Comparison of ENCODE assay signal across 16 mouse cellular contexts in genomic region chr14:23710954-23711353, GRCm38 (mm10).
DNase-seq lines count a peak whose midpoint lies in the region; ATAC-seq and TF ChIP-seq lines count a peak whose summit lies in the region.
"Had no signal": no experiment of that assay in that cellular context is flagged by ENCODE, and none has a peak within 500 bp of the region (broad histone marks: within the 10 kb centered on the region; RNA-seq: fewer than 3 reads in every experiment).

No protein-coding gene starts in this region.

- no peak overlapping the region for H3K9ac ChIP-seq in hindbrain, embryonic 13.5 days
- no peak overlapping the region for H3K9ac ChIP-seq in hindbrain, postnatal 0 days (replicated peaks; ENCODE audit: low read length)
- H3K9ac ChIP-seq in neural tube, embryonic 14.5 days (replicated peaks; ENCODE audit: low read depth, low read length), result no peak overlapping the region
- H3K9ac ChIP-seq: kidney, embryonic 15.5 days; liver, embryonic 14.5 days had no signal

- no peaks in the 10 kb centered on the region for H3K27me3 ChIP-seq in hindbrain, embryonic 13.5 days
- H3K27me3 ChIP-seq in hindbrain, embryonic 10.5 days (ENCODE audit: insufficient read depth, poor library complexity, severe bottlenecking), result no peaks in the 10 kb centered on the region
- no peaks in the 10 kb centered on the region for H3K27me3 ChIP-seq in hindbrain, postnatal 0 days (ENCODE audit: insufficient read depth, low read length)
- H3K27me3 ChIP-seq in neural tube, embryonic 14.5 days (ENCODE audit: control insufficient read depth, insufficient read depth, low read length), result no peaks in the 10 kb centered on the region
- H3K27me3 ChIP-seq: kidney, embryonic 15.5 days had no signal

- H3K4me2 ChIP-seq in hindbrain, embryonic 13.5 days, result no peak overlapping the region
- no peak overlapping the region for H3K4me2 ChIP-seq in hindbrain, postnatal 0 days (ENCODE audit: low read depth, low read length)
- no peak overlapping the region for H3K4me2 ChIP-seq in neural tube, embryonic 14.5 days (ENCODE audit: low read depth, low read length)
- H3K4me2 ChIP-seq: heart, embryonic 11.5 days; kidney, embryonic 15.5 days had no signal

- TF ChIP-seq CTCF in hindbrain, postnatal 0 days (IDR thresholded peaks at IDR 0.05; ENCODE audit: low read depth), result no peak

- no peaks in the 10 kb centered on the region for H3K9me3 ChIP-seq in hindbrain, embryonic 13.5 days
- H3K9me3 ChIP-seq in hindbrain, embryonic 10.5 days, result no peaks in the 10 kb centered on the region
- H3K9me3 ChIP-seq in hindbrain, postnatal 0 days (ENCODE audit: low read length), result no peaks in the 10 kb centered on the region
- no peaks in the 10 kb centered on the region for H3K9me3 ChIP-seq in neural tube, embryonic 14.5 days (ENCODE audit: control insufficient read depth, low read length)
- H3K9me3 ChIP-seq: kidney, embryonic 15.5 days had no signal

- no peak for ATAC-seq in hindbrain, embryonic 13.5 days (ENCODE audit: low FRiP score)
- ATAC-seq in hindbrain, postnatal 0 days, result peak; percentile 41; the same call in 1 of the 2 replicates
- peak; percentile 68; the same call in 1 of the 2 replicates for ATAC-seq in neural tube, embryonic 14.5 days (ENCODE audit: low read depth)

- peak overlapping the region; percentile 49 for H3K27ac ChIP-seq in hindbrain, embryonic 13.5 days
- H3K27ac ChIP-seq in hindbrain, embryonic 10.5 days, result no peak overlapping the region
- H3K27ac ChIP-seq in hindbrain, postnatal 0 days, result 0 out of 2 replicates have a peak overlapping the region, but pooled peaks have one; percentile 6
- H3K27ac ChIP-seq in neural tube, embryonic 14.5 days (ENCODE audit: low read depth, low read length), result peak overlapping the region; percentile 49
- H3K27ac ChIP-seq: kidney, embryonic 15.5 days; liver, embryonic 14.5 days had no signal

- whole genome bisulfite sequencing in hindbrain, embryonic 13.5 days, result 66% methylated on average over 7 of the region's 7 CpGs
- 76% methylated on average over 7 of the region's 7 CpGs for WGBS in hindbrain, embryonic 10.5 days
- WGBS in hindbrain, postnatal 0 days, result 73% methylated on average over 7 of the region's 7 CpGs
- WGBS in neural tube, embryonic 14.5 days, result 55% methylated on average over 7 of the region's 7 CpGs

- DNase-seq in hindbrain, embryonic 10.5 days (ENCODE audit: low spot score), result no peak
- DNase-seq in brain, adult 2 months (ENCODE audit: low read depth, low spot score), result peak; percentile 76
- peak; percentile 52 for DNase-seq in hindbrain, postnatal 0 days (ENCODE audit: low spot score)
- no peak for DNase-seq in kidney, postnatal 4 days
- no peak for DNase-seq in adipocyte (ENCODE audit: low spot score)
- DNase-seq: cerebellum, adult 18-20 months; gastrocnemius, postnatal 14 days; lung, postnatal 36 days; thymus, adult 18-20 months had no signal

- H3K4me1 ChIP-seq in hindbrain, embryonic 13.5 days (replicated peaks), result peaks cover 30% of the 10 kb centered on the region
- peaks cover 16% of the 10 kb centered on the region for H3K4me1 ChIP-seq in hindbrain, embryonic 10.5 days (replicated peaks)
- H3K4me1 ChIP-seq in hindbrain, postnatal 0 days (ENCODE audit: insufficient read depth, low read length), result peaks cover 4% of the 10 kb centered on the region; the same call in 1 of the 2 replicates
- peaks cover 9% of the 10 kb centered on the region; the same call in 1 of the 2 replicates for H3K4me1 ChIP-seq in neural tube, embryonic 14.5 days (ENCODE audit: control insufficient read depth, insufficient read depth, low read length)

- H3K36me3 ChIP-seq in hindbrain, embryonic 13.5 days, result no peaks in the 10 kb centered on the region
- no peaks in the 10 kb centered on the region for H3K36me3 ChIP-seq in hindbrain, embryonic 10.5 days
- no peaks in the 10 kb centered on the region for H3K36me3 ChIP-seq in hindbrain, postnatal 0 days (ENCODE audit: insufficient read depth, low read length)
- H3K36me3 ChIP-seq in neural tube, embryonic 14.5 days (ENCODE audit: control insufficient read depth, insufficient read depth, low read length), result no peaks in the 10 kb centered on the region
- H3K36me3 ChIP-seq: G1E; kidney, embryonic 15.5 days had no signal

- no peak overlapping the region for H3K4me3 ChIP-seq in hindbrain, embryonic 13.5 days
- H3K4me3 ChIP-seq in hindbrain, embryonic 10.5 days, result no peak overlapping the region
- no peak overlapping the region for H3K4me3 ChIP-seq in hindbrain, postnatal 0 days (ENCODE audit: low read length)
- H3K4me3 ChIP-seq in neural tube, embryonic 14.5 days (ENCODE audit: low read depth, low read length), result no peak overlapping the region
- H3K4me3 ChIP-seq: erythroblast, embryonic 14.5 days; kidney, embryonic 15.5 days had no signal

Comparison
In these comparisons a context has a peak if more than half of its experiments do, and no peak if none do; other contexts are left out.
1. DNase-seq: peak in brain, adult 2 months (single experiment) and hindbrain, postnatal 0 days (single experiment); none in hindbrain, embryonic 10.5 days (single experiment), kidney, postnatal 4 days (0 of 2) and adipocyte (single experiment).